Mouse (Mus musculus) liver, adult 2 months (tissue): ENCODE results near the gene Tas1r1.

Experiments used
- CTCF ChIP-seq: fragments of 200-500 bp; IDR thresholded peaks from 2 replicates; pipeline ENCODE4 v1.5.1; 2011; ENCODE audit warnings: low read depth, low read length, control low read depth
- POLR2A ChIP-seq: fragments of 200-500 bp; IDR thresholded peaks from 2 replicates; pipeline ENCODE4 v1.6.1; 2011; ENCODE audit warnings: low read length, control low read depth; ENCODE audit not compliant: insufficient read depth; ENCODE audit errors: extremely low read depth

- TF ChIP-seq CTCF (no peak), POLR2A (no peak)
Measured at GRCm38 (mm10) chr4:152038225-152038984, at the start of gene Tas1r1.
